Mouse (Mus musculus) cerebellum, adult 2 months (tissue): ENCODE measurements around the gene Snx3. TPM values are rescaled to one million over a fixed set of nuclear protein-coding genes. Genes with fewer than 3 reads are reported as not detected.
A peak's percentile ranks its signal among the peaks of the same experiment; 100 is the strongest.

Experiments used
- DNase-seq, 2 experiments: peaks; one replicate each; pipeline ENCODE4 v3.0.0; 2021
- H3K27ac ChIP-seq: fragments of 200-500 bp; 2 replicates; pipeline ENCODE4 v1.5.1; 2012; ENCODE audit warnings: low read length, control low read depth, inconsistent platforms; ENCODE audit not compliant: insufficient read depth
- H3K27me3 ChIP-seq: fragments of 200-500 bp; 2 replicates; pipeline ENCODE4 v1.6.1; 2012; ENCODE audit warnings: inconsistent platforms, mild to moderate bottlenecking, low read length, moderate library complexity; ENCODE audit not compliant: control insufficient read depth, insufficient read depth
- H3K4me1 ChIP-seq: fragments of 200-500 bp; 2 replicates; pipeline ENCODE4 v1.6.1; 2011; ENCODE audit warnings: low read length; ENCODE audit not compliant: control insufficient read depth, insufficient read depth
- H3K4me3 ChIP-seq: fragments of 200-500 bp; replicated peaks from 2 replicates; pipeline ENCODE3; 2011; ENCODE audit warnings: mild to moderate bottlenecking, low read depth, low read length, control low read depth; ENCODE audit not compliant: insufficient read depth
- CTCF ChIP-seq: fragments of 200-500 bp; IDR thresholded peaks from 2 replicates; pipeline ENCODE4 v1.5.1; 2011; ENCODE audit warnings: low read depth, mild to moderate bottlenecking, control low read depth, low read length, moderate library complexity, borderline replicate concordance; ENCODE audit not compliant: insufficient read depth
- POLR2A ChIP-seq: fragments of 200-500 bp; IDR thresholded peaks from 2 replicates; pipeline ENCODE4 v1.6.1; 2011; ENCODE audit warnings: low read length, control low read depth, borderline replicate concordance; ENCODE audit not compliant: insufficient read depth
- WGBS: fragments of 180-500 bp; shearing (Covaris S2); methylation state at CpG from one replicate; pipeline ENCODE4 v1.1.7; 2018; 5-methylcytosine and 5-hydroxymethylcytosine counted together
- polyA plus RNA-seq: library from polyadenylated mRNA; depleted of rRNA; stranded (reverse); fragments of >200 nt; gene quantifications from 2 replicates; pipeline ENCODE4 v1.2.3, GENCODE M21; 2012

Gene Snx3
- polyA plus RNA-seq, 1 experiment = 388 TPM

- no peak for DNase-seq
- H3K4me1 ChIP-seq = peaks cover 2% of the 10 kb centered on the region; the same call in 1 of the 2 replicates
- WGBS = 92% methylated on average over 10 of the region's 10 CpGs
- H3K27ac ChIP-seq = no peak overlapping the region
- no peak overlapping the region for H3K4me3 ChIP-seq
- no peaks in the 10 kb centered on the region for H3K27me3 ChIP-seq
- no peak for TF ChIP-seq CTCF
- no peak for TF ChIP-seq POLR2A
Measured at GRCm38 (mm10) chr10:42476774-42477475, 24.9 kb upstream of the Snx3 start.

DNA sequence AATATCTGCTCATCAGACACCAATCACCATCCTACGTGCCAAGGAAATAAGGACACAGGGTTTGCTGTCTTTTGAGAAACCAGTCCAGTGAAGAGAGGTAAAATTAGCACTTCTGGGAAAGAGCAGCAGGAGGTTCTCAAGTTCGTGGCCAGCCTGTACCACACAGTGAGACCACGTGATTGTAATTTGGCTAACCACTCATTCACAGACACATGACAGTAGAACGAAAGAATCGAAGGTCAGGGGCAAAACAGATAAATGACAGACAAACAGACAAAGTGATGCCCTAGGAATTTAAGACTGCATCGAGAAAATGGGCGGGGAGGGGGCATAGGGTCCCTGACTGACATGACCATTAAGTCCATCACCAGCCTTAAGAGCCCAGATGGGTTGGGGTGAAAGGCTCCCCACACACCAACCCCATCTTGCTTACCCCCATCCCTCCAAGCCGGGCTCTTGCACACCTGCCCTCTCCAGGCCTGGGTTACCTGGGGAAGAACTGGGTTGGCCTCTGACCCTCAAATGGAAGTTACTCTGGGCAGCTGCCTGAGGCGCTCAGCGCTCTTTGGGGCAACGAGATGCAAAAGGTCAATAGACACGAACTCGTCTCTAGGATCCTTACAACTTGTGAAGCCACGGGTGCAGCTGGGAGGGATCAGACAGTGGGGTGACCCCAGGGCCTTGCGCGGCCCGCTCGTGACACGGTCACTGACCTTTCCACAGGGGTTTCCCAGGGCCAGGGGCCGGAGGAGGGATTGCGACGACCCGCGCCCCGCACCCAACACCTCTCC lies 24.1 kb upstream of the Snx3 start:
- Histone ChIP-seq H3K27me3 (no peaks in the 10 kb centered on the region), H3K4me3 (peak overlapping the region; percentile 85), H3K27ac (peak overlapping the region; percentile 84), H3K4me1 (peaks cover 2% of the 10 kb centered on the region; the same call in 1 of the 2 replicates)
- DNase-seq = no peak
- TF ChIP-seq POLR2A (no peak), CTCF (no peak)
- WGBS = 5% methylated on average over 25 of the region's 25 CpGs

DNA sequence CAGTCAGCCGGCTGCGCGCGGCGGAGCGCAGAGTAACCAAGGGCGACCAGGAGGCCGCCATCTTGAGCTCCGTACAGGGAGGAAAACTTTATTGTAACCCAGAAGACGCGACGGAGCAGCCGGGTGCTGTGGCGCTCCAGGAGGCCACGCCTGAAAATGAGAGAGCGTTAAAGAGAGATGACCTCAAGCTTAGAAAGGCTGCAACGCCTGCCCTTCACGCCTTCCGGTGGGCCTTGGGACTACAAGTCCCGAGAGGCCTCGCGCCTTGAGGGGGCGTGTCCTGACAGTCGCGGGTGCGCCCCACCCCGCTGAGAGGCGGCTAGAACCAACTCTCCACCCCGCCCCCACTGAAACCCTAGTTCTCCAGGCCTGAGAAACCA lies 23.5 kb upstream of the Snx3 start, which contains the start of gene Afg1l:
Afg1l (minus strand) TSS at position 225 of the 380 bp plus-strand sequence.
- under 1% methylated on average over 29 of the region's 29 CpGs for WGBS
- H3K4me3 ChIP-seq = peak within 1 kb of the TSS; percentile 85
- peak; percentile 71; the same call in 1 of the 2 replicates for TF ChIP-seq POLR2A
- no peak for TF ChIP-seq CTCF
- no peaks in the 10 kb centered on the region for H3K27me3 ChIP-seq
- peaks cover 2% of the 10 kb centered on the region; the same call in 1 of the 2 replicates for H3K4me1 ChIP-seq
- peak within 1 kb of the TSS; percentile 84 for H3K27ac ChIP-seq
- peak; percentile 95 to 96 for DNase-seq

DNA sequence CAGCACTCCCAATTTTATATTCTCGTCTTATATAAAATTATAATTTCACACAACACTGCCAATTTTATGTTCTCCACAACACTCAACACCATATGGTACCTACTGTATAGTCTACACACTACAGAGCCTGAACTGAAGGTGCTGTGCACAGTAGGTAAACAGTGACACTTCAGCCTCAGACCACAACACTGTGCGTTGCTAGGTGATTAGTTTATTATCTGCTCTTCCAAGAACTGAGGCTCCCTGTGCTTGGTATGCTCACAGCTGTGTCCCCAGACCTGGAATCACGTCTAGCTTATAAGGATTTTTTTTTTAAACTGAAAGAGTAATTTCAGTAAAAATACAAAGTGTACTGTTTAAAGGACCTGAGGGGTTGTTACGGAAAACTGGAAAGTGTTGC lies 21.1 kb upstream of the Snx3 start:
- Histone ChIP-seq H3K27ac (no peak overlapping the region), H3K27me3 (no peaks in the 10 kb centered on the region), H3K4me1 (peaks cover 2% of the 10 kb centered on the region; the same call in 1 of the 2 replicates), H3K4me3 (no peak overlapping the region)
- DNase-seq = no peak
- 74% methylated on average over 4 of the region's 4 CpGs for WGBS
- no peak for TF ChIP-seq CTCF
- no peak for TF ChIP-seq POLR2A

GRCm38 (mm10) chr10:42488606-42489296 lies 13.1 kb upstream of the Snx3 start:
- no peaks in the 10 kb centered on the region for H3K27me3 ChIP-seq
- WGBS = 42% methylated on average over 8 of the region's 8 CpGs
- TF ChIP-seq CTCF (no peak), POLR2A (no peak)

DNA sequence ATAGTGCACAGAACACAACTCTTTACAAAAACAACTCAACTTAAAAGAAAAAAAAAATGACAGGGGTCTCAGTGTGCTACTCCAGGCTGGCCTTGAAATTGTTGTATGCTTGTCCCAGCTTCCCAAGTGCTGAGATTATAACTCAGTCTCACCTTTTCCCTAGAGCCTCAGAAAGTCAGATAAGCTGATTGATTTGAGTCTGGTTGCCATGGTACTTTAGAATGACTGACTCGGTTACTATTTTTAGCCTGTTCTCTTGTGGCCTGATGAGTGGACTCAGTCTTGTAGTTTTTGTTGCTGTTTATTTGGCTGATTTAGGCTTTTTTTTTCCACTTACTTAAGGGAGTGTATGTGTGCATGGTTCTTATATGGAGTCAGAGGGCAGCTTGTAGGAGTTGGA lies 10.7 kb upstream of the Snx3 start:
- Histone ChIP-seq H3K4me3 (no peak overlapping the region), H3K4me1 (no peaks in the 10 kb centered on the region), H3K27ac (no peak overlapping the region), H3K27me3 (no peaks in the 10 kb centered on the region)
- WGBS = 72% methylated on average over 1 of the region's 1 CpGs
- DNase-seq = no peak
- TF ChIP-seq POLR2A (no peak), CTCF (no peak)

More at GRCm38 (mm10) chr10:42488606-42489296, 13.1 kb upstream of the Snx3 start:
- Histone ChIP-seq H3K4me1 (no peaks in the 10 kb centered on the region), H3K27ac (no peak overlapping the region), H3K4me3 (no peak overlapping the region)
- no peak for DNase-seq

GRCm38 (mm10) chr10:42492027-42492771 lies 9.6 kb upstream of the Snx3 start:
- TF ChIP-seq POLR2A (no peak), CTCF (no peak)
- Histone ChIP-seq H3K27ac (no peak overlapping the region), H3K4me1 (no peaks in the 10 kb centered on the region), H3K27me3 (no peaks in the 10 kb centered on the region), H3K4me3 (no peak overlapping the region)
- no peak for DNase-seq
- whole genome bisulfite sequencing = 86% methylated on average over 10 of the region's 10 CpGs
